Mouse (Mus musculus): ENCODE measurements around the gene Tcl1.
A peak's percentile ranks its signal among the peaks of the same experiment; 100 is the strongest.
"Not testable (repeated sequence)": the region's sequence is repeated elsewhere in the genome, so short reads cannot be mapped to it uniquely, and the experiment has no call there.

Gene Tcl1

DNA sequence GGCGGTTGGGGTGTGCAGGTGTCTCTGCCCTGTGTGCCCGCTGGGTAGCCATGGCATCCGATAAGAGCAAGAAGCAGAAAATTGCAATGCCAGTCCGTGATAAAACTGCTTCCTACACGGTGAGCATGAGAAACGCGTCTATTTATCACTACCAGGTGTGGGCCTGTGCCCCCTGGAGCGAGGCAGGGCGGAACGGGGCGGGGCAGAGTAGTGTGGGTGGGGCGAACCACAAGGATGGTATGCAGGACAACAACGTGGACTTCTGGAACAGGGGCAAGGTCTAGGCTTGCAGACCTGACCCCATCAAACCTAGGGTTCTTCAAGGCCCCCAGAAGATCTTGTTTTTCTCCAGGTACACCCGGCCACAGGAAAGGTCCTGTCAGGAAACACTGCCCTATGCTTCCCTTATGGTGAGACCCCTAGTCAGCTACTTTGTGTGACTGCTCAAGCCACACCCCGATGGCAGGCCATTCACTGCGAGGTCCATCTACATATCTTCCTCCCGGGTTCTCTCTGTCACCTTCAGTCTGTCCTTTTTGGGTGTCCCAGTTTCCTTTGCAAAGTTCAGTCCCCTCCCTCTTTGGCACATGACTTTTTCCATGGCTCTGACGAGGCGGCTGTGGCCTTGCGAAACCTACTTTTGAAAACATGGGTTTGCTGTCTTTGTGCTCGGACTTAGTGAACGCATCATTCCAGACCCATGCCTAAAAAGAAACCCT is at the start of gene Tcl1:
Tcl1 (minus strand) TSS at position 193 of the 719 bp plus-strand sequence.
- DNase-seq (ENCODE audit: low read depth, low spot score): peak; percentile 71

DNA sequence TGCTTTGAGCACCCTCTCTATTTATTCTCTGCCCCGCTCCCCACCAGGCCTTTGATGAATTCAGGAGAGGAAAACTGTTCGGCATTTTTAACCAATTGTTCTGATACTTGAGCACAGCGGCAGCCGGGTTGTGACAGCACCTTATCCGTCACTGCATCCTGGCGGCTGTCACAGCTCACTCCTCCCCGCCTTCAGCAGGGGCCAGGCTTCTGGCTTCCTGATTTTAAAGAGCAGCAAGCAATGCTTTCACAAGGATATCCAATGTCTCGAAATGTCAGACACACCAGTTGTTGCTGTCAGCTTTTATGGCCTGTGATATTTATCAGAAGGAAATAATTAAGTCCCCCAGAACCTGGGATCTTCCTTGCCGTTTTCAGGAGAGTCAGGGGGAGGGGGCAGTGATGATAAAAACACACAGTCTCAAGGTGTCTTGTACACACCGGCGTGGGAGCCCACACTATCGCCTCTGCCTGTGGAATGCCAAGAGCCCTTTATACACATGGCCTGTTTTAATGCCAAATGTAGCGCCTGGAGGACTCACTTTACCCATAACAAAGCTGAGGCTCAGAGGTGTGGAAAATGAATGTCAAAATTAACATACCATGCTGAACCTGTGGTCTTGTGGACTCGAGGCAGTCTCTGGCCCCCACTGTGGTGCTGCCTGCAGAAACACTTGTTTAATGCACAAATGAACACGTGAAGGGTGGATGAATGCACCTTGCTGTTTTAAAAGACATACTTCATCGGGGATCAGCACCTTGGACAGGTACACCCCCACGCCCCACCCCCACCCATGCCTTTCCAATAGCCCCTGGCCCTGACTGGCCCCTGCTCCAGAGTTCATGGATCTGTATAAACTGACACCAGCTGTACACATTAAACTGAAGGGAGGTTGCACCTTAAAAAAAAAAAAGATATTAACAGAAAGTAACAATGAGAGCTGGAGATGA is 48.7 kb upstream of the Tcl1 start:
- DNase-seq (ENCODE audit: low read depth, low spot score): peak; percentile 21

DNA sequence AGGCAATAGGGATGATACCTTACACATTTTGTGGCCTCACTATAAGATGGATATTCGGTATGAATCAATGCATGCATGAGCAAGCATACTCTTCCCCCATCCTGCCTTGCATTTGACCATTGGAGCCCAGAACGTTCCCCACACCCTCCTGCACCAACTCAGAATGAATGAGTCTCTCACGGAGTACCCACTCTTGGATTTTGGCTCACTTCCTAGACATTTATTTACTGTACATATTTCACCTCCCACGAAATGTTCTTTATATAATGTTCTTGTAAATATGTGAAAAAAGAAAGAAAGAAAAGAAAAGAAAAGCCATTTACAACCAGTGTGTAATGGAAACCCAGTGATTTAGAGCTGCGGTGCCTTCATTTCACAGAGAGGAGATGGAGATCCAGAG is 44.5 kb upstream of the Tcl1 start:
- DNase-seq (ENCODE audit: low read depth, low spot score): no peak

DNA sequence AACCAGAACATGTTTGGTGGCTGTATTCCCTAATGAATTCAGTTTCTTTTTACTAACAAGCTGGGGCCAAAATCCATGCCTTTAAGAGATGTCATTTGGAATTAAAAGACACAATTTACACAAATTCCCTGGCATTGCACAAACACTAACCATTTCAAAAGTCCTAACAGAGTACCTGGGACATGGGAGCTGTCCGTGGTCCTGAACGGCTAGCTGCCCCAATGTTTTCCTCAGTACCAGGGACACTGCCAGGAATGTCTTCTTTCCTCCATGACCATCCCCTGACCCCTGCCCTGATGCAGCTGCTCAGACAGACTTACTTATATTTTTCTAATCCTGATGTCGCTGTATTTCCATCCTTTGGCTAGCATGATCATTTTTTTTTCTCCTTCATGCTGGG is 43.5 kb upstream of the Tcl1 start:
- DNase-seq (ENCODE audit: low read depth, low spot score): peak; percentile 71

DNA sequence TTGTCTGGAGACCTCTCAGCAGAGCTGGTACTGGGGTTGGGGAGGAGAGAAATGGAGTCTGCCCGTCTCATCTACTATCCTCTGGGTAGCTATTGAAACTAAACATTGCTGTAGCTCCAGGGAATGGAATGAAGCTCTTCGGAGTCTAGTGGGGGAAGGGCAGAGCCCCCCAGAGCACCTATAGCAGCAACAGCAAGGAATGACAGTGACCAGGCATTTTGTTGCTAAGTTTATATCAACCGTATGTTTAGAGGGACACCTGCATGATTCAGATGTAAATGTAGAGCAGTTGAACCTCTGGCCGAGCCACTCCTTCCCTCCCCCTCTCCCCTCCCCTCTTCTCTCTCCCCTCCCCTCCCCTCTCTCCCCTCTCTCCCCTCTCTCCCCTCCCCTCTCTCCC is 36.6 kb upstream of the Tcl1 start:
- peak; percentile 78 for DNase-seq (ENCODE audit: low read depth, low spot score)

DNA sequence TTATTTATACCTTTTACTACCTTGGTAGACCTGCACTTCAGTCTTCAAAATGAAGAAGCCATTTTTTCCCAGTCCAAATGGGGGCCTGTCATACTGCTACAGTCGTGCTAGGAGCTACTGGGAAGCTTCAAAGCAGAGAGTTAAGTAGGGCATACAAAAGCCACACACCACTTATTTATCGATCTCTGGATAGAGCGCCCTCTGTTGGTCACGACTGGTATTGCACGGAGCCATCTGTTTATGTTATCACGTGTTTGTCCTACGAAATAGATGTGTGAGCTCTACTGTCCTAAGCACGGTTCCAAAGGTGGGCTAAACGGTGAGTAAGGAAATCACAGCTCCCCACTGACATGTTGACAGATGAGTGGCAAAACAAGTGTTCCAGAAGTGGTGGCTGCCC is 36.2 kb upstream of the Tcl1 start:
- peak; percentile 93 for DNase-seq (ENCODE audit: low read depth, low spot score)

DNA sequence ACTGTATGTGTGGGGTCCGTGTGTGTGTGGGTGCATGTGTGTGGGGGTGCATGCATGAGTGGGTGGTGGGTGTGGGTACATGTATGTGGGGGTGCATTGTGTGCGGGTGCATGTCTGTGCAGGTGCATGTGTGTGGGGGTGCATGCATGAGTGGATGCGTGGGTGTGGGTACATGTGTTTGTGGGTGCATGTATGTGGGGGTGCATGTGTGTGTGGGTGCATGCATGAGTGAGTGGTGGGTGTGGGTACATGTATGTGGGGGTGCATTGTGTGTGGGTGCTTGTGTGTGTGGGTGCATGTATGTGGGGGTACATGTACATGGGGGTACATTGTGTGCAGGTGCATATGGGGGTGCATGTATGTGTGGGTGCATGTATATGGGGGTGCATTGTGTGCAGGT is 31.2 kb upstream of the Tcl1 start:
- no peak for DNase-seq (ENCODE audit: low read depth, low spot score)

DNA sequence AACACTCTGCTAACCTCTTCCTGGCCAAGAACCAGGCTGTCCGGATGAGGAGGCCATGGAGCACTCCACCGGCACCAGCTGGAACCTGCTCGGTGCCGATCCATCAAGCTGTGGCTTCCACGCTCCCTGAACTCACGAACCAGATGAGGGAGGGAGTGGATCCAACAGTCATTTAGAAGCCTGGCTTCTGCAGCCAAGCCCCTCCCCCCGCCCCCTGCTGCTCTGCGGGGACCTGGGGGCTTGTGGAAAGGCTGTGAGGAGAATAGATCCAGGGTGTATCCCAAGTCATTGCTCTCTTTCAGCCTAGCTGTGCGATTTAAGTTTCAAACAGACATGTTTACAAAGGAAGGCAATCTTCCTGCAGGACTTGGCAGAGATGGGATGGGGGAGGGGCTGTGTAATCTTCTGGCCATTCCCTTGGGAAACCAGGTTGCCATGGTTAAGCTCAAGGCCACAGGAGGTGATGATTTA is 26.2 kb upstream of the Tcl1 start:
- peak; percentile 72 for DNase-seq (ENCODE audit: low read depth, low spot score)

DNA sequence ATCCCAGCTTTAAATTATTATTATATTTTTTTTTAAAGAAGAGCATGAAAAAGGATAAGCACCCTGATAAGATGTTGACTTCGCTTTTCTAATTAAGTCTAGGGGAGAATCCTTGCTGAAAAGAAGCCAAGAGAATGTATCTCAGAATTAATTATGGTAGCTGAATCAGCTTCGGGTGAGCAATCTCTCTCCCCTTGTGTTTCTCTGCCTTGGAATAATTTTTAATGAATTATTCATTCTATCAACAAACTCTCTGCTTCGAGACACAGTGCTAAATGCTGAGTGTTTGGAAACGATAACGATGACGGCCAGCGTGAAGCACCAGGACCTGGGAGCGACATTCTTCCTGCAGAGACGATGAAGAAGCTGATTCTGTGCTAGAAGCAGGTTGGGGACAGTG is 16.5 kb upstream of the Tcl1 start:
- DNase-seq (ENCODE audit: low read depth, low spot score): no peak

DNA sequence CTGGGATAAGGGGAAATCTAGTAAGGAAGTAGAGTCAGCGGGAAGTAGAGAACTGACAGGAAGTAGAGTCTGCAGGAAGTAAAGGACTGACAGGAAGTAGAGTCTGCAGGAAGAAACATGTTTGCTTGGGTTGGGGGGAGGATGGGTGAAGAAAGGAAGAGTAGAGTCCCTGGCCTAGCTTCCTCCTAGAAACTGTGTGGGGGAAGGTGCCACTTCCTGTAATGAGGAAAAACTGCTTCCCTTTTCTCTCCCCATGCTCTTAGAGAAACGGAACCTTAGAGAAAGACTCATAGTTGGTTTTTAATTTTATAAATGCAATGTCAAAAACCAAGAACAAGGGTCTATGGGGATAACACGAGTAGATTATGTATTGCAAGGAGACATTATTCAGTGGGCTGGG is 12.5 kb upstream of the Tcl1 start:
- no peak for DNase-seq (ENCODE audit: low read depth, low spot score)

DNA sequence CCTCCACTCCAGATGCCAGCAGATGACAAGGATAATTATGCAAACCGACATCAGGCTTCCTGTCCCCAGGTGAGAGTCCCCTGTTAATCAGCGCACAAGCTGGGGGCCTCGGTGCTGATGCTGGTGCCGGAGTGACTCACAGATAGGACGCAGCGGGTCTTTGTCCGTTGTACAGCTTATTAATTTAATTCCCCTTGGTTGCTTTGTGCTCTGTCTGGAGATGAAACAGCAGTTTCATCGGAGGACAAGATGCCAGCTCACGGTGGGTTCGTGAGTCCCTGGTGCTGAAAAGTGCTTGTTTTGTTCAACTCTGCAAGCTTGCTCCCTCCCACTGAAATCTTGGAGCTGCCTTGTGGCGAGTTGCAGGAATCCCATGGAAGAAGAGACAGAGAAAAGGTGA is 11.8 kb upstream of the Tcl1 start:
- peak; percentile 17 for DNase-seq (ENCODE audit: low read depth, low spot score)

DNA sequence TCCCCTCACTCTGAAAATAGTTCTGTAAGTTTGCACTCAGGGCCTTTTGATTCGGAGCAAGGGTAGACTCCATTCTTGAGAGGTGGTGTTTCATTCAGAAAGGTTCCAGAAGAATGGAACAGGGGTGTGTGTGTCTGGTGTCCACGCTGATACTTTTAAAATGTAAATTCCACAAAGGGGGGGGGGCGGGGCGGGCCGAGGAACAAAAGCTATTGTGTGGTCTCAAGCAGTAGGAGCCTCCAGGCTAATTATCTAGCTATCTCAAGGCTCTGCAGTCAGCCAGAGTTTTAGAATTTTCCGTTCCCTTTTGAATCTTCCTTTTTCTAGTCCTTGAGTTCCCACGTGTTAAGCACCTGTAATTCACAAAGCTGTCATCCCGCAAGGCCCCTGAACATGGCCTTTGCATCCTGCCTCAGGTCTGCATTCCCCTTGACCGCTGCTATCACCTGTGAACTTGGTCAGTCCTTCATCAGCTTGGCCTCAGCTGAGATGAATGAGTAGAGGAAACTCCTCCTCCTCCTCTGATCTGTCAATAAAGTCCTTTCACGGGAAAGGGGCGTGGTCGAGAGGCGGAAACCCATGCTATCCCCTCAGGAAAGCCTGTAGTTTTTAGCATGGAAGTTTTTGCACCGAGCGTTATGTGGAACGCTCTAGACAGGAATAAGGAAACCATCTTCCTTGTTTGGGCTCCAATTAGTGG is 2.2 kb upstream of the Tcl1 start:
- DNase-seq (ENCODE audit: low read depth, low spot score): peak; percentile 94

DNA sequence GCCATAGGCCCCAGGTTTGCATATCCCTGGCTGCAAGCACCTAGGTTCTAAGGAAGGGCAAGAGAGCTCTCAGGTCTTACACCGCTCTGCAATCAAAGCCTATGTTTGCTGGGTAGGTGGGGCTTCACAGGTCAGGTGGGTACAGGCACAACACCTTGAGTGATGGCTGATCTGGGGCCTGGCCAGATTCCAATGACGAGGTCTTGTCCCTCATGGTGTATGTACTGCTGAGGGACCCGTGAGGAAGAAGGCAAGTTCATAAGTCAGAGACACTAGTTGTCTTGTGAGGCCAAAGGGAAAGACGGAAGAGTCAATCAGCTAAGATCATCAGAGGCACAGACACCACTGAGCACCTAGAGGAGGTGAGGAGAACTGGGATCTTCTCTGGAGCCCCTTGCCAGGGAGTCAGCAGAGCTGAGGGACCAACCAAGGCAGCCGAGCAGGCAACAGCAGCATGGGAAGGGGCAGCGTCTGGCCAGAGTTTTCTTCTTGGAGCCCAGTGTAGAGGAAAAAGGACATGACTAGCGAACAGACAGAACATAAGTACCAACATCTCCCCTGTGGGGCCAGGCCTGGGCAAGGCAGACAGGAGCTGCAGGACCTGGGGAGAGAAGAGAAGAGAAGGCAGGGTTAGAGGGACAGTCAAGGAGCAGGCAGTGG is 5.4 kb downstream of the Tcl1 start:
- no peak for DNase-seq (ENCODE audit: low read depth, low spot score)

DNA sequence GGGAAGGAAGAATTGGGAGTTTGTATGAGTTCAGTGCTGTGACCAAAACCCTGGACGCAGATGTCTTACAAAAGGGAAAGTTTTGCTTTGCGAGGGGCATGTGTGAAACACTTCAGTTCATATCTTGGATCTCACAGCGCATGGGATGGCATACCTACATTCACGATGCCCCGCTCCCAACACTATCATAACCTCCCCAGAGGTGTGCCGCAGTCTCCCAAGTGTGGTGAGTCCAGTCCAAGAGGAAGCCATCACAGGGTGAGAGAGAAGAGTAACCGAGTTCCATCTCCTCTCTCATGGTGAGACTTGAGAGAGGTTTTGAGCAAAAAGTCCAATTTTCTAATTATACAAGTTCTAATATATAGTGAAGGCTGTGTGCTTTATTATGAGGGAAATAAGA is 13.4 kb downstream of the Tcl1 start:
- DNase-seq (ENCODE audit: low read depth, low spot score): no peak

DNA sequence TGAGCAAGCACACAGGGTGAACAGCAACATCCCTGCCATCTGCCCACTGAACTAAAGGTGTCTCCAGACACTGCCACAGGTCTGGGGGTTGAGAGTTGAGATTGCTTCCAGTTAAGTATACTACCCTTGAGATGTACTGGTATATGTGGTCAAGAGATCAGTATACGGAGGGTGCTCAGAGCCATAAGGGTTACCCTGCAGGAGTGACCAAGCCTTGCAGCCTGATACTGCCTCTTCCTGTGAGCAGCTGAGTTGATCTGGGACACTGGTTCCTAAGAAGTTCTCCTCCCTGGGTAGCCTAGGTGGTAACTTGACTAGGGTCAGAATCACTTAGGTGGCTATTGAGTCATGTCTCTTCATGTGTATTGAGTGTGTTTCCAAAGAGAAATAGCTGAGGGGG is 14.2 kb downstream of the Tcl1 start:
- DNase-seq (ENCODE audit: low read depth, low spot score): no peak

DNA sequence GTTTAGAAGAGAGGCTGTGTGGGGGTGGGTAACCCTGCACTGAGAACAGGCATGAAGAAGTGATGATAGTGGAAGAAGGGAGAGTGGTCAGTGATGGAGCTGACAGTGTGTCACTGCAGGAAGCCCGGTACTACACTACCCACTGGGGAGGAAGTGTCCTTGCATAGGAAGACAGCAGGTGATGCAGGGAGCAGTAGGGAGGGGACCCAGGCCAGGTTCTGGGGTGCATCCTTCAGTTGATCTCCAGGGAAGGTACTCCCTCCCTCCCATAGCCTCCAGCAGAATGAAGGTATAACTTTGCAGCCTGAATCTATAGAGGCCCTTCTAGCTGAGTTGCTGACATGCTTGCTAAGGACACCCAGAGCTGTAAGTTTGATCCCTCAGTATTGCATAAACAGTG is 15.5 kb downstream of the Tcl1 start:
- DNase-seq (ENCODE audit: low read depth, low spot score): no peak

DNA sequence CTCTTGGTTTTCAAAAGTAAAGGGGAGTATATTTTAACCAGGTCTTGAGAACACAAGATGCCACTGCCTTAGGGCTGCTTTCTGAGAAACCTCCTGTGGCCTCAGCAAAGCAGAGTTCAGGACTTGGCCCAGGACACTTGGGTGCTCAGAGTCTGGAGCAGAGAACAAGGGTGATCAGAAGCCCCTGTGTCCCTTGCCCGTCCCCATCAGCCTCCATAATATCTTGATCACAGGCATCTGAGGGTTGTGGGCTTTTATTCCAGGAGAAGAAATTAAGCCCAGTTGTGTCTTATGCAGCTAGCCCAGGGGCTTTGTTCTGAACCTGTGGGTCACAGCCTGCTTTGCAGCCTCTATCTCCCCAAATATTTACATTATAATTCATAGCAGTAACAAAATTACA is 20.9 kb downstream of the Tcl1 start, which contains the start of gene Tcl1b4:
Tcl1b4 (plus strand) TSS at position 301 of the 400 bp plus-strand sequence.
- not testable (repeated sequence) for DNase-seq (ENCODE audit: low read depth, low spot score)

DNA sequence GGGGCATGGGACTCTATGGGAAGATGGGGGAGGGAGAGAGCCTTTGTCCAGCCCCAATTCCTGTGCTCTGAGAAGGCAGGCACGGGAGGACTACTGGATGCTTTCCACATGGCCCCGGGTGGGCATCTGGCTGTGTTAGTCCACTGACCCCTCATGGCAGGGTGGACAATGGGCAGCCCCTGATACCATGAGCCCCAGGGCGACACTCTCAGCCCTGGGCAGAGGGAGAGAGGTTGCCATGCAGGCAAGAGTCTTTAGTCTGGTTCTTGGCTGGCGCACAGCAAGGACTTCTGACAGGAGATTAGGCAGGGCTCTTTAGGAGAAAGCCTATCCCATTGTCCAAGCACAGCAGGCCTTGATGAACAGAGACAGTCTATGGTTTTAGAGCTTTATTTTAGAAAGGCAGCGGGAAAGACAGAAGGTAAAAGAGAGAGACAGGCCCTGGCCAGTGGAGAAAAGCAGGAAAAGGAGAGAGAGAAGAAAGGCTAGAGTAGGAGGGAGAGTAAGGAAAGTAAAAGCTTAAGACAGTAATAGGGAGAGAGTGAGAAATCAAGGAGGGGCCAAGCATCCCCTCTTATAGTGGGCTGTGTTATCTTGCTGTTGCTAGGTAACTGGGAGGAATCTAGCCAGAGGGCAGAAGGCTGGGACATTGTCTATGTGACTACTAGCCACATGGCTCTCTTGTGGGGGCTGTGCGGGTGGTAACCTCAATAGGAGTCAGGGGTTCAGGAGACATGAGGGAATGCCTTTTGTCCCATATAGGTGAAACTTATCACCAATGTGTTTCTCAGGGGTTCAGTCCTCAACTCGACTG is 22.7 kb downstream of the Tcl1 start:
- DNase-seq (ENCODE audit: low read depth, low spot score): peak; percentile 30

DNA sequence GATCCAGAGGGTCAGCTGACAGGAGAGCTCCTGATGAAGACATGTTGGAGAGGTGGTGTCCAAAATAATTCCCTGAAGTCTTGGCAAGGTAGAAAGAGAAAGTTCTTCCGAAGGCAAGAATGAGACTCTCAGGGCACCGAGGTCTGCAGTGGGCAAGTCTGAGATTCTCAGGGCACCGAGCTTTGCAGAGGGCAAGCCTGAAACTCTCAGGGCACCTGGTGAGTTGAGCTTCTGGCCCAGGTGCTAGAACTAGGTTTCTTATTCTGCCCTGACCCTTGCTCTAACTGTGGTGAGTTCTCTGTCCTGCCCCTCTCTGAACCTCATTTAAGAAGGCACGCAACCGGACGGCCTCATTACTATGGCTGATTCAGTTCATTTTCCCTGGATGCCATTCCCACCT is 31.9 kb downstream of the Tcl1 start, which contains the start of gene Tcl1b3:
Tcl1b3 (plus strand) TSS at position 301 of the 400 bp plus-strand sequence.
- not testable (repeated sequence) for DNase-seq (ENCODE audit: low read depth, low spot score)

DNA sequence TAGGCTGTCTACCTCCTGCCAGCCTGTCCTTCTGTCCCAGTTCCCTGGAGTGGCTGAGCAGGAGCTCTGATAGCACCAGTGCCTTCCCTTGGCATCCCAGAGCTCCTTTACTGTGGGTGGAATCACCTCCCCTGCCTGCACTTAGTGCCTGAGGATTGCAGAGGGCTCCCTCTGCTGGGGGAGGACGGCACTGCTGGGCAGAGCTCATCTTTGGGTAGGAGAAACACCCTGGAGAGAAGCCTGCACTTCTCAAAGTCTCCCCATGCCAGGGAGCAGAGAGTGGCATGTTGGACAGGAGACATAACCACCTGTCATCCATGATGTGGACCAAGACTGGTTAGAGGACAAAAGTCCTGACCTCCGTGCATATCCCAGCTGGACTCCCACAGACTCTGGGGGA is 33.6 kb downstream of the Tcl1 start:
- DNase-seq (ENCODE audit: low read depth, low spot score): not testable (repeated sequence)
